Mouse (Mus musculus) lung, postnatal 10 days (tissue): ENCODE results near the gene Sgo1.

Source experiments
- DNase-seq: peaks from one replicate; pipeline ENCODE4 v3.0.0; 2021

The Sgo1 gene

GRCm38 (mm10) chr17:53643360-53643759 lies 45.8 kb downstream of the Sgo1 start:
- no peak for DNase-seq

- DNase-seq = no peak
Observed at GRCm38 (mm10) chr17:53631344-53631743, 57.8 kb downstream of the Sgo1 start.

- DNase-seq = no peak
Observed at GRCm38 (mm10) chr17:53628131-53628530, 61.0 kb downstream of the Sgo1 start.

- no peak for DNase-seq
Observed at GRCm38 (mm10) chr17:53627497-53627896, 61.6 kb downstream of the Sgo1 start.

GRCm38 (mm10) chr17:53626160-53626559 lies 63.0 kb downstream of the Sgo1 start:
- DNase-seq = no peak
